Mouse (Mus musculus) midbrain, embryonic 12.5 days (tissue): Measurements from ENCODE around the gene Fam189a1. TPM values are rescaled to one million over a fixed set of nuclear protein-coding genes. Genes with fewer than 3 reads are reported as not detected.

Experiments
- ATAC-seq: fragments of 200-750 bp; cut with Nextera tagmentation; 2 replicates; pipeline ENCODE4 v1.8.0; 2017; ENCODE audit warnings: low read depth, moderate TSS enrichment, moderate library complexity; ENCODE audit not compliant: low FRiP score
- H3K27ac ChIP-seq: fragments of 300-500 bp; sonication (generic); replicated peaks from 2 replicates; pipeline ENCODE4 v1.5.1; 2016; ENCODE audit warnings: mild to moderate bottlenecking
- H3K27me3 ChIP-seq: fragments of 300-500 bp; sonication (generic); 2 replicates; pipeline ENCODE4 v1.6.1; 2016; ENCODE audit warnings: mild to moderate bottlenecking
- H3K36me3 ChIP-seq: fragments of 300-500 bp; sonication (generic); 2 replicates; pipeline ENCODE4 v1.6.1; 2016
- H3K4me1 ChIP-seq: fragments of 300-500 bp; sonication (generic); 2 replicates; pipeline ENCODE4 v1.6.1; 2016
- H3K4me2 ChIP-seq: fragments of 300-500 bp; sonication (generic); replicated peaks from 2 replicates; pipeline ENCODE4 v1.6.1; 2016; ENCODE audit warnings: mild to moderate bottlenecking, moderate library complexity
- H3K4me3 ChIP-seq: fragments of 300-500 bp; sonication (generic); 2 replicates; pipeline ENCODE4 v1.5.1; 2016; ENCODE audit warnings: mild to moderate bottlenecking
- H3K9ac ChIP-seq: fragments of 300-500 bp; sonication (generic); replicated peaks from 2 replicates; pipeline ENCODE4 v1.6.1; 2016; ENCODE audit warnings: mild to moderate bottlenecking, moderate library complexity
- H3K9me3 ChIP-seq: fragments of 300-500 bp; sonication (generic); 2 replicates; pipeline ENCODE4 v1.6.1; 2016; ENCODE audit warnings: mild to moderate bottlenecking
- WGBS: fragments of 180-500 bp; shearing (Covaris S2); methylation state at CpG from one replicate; pipeline ENCODE4 v1.1.7; 2016; 5-methylcytosine and 5-hydroxymethylcytosine counted together
- polyA plus RNA-seq: library from polyadenylated mRNA; unstranded; fragments of >200 nt; fragmentation: Nextera tagmentation; extraction: Ambion mirVana; gene quantifications from 2 replicates; pipeline ENCODE4 v1.2.1, GENCODE M21; 2016

The Fam189a1 gene
- polyA plus RNA-seq, 1 experiment from 2014 or later = 4.4 TPM

DNA sequence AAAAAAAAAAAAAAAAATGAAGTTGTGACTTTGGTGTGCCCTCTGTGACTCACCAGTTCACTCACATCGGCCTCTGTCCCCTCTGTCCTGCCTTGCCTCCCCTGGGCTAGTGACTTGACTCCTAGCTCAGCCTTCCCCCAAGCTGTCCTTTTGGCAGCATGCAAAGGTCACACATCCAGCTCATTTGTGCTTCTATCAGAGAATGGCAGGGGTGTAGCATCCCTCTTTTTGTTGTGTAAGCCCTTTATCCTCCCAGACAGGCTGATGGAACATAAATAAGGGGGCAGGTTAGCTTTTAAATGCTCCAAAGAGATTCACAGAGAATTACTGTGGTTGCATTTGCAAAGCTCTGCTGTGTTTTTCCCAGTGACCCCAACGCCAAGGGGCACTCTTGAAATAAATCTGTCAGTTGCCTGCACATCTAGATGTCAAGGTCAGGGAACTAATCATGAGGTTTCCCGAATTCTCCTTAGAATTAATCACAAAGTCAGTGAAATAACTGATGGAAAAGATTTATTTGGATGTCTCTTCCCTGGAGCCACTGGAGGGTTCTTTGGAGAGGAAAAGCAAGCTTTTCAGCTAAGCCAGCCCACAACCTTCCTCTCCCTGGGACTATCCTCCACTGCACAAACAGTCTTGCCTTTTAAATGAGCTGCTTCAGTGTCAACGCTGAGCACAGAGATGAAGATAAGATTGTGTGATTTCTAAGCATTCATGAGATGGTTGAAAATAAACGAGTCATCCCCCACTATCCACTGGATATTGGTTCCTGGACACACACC, 326.0 kb downstream of the Fam189a1 start:
- Histone ChIP-seq H3K36me3 (no peaks in the 10 kb centered on the region), H3K4me2 (no peak overlapping the region), H3K27me3 (no peaks in the 10 kb centered on the region), H3K4me1 (no peaks in the 10 kb centered on the region), H3K27ac (no peak overlapping the region), H3K4me3 (no peak overlapping the region), H3K9me3 (no peaks in the 10 kb centered on the region), H3K9ac (no peak overlapping the region)
- WGBS = 41% methylated on average over 5 of the region's 5 CpGs
- ATAC-seq = no peak

DNA sequence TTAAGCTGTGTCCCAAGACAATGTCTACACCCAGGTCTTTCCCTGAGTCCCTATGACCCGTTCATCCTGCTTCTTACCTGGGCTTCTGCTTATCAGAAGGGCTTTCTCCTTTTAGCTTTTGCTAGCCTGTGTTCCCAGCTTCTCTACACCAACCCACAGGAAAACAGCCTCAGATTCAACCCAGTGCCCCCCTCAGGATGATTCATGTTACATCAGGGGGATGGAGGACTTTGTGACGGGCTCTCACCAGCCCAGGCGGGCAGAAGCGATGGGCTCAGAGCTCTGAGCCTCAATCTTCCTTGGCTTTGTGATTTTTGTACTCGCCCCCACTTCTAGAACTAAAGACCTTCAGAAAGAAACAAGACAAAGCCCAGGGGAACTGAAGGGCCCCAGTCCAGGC, 335.3 kb downstream of the Fam189a1 start:
- H3K4me1 ChIP-seq = no peaks in the 10 kb centered on the region
- H3K4me2 ChIP-seq = no peak overlapping the region
- 83% methylated on average over 5 of the region's 5 CpGs for WGBS
- H3K9me3 ChIP-seq = no peaks in the 10 kb centered on the region
- H3K9ac ChIP-seq = no peak overlapping the region
- H3K27ac ChIP-seq = no peak overlapping the region
- no peak overlapping the region for H3K4me3 ChIP-seq
- H3K36me3 ChIP-seq = no peaks in the 10 kb centered on the region
- no peak for ATAC-seq
- H3K27me3 ChIP-seq = no peaks in the 10 kb centered on the region

DNA sequence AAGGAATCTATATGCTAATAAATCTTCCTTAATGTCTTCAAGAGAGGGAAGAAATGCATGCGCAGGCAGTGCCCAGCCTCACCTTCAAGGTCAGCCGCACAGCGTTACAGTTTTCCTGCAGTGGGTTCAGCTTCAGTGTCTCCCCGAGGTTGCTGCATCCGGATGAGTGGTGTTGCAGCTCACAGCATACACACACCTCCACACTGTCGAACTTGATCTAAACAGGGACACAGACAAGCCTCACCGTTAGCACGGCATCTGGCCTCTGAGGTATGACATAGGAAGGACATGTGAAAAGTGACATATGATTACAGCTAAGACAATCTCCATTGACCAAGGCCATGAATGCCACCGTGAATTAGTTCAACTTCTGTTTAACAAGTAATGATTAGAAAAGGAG, 336.7 kb downstream of the Fam189a1 start:
- no peak overlapping the region for H3K4me3 ChIP-seq
- no peaks in the 10 kb centered on the region for H3K27me3 ChIP-seq
- ATAC-seq = no peak
- WGBS = 84% methylated on average over 9 of the region's 9 CpGs
- H3K4me2 ChIP-seq = no peak overlapping the region
- no peaks in the 10 kb centered on the region for H3K9me3 ChIP-seq
- no peak overlapping the region for H3K9ac ChIP-seq
- H3K36me3 ChIP-seq = no peaks in the 10 kb centered on the region
- H3K4me1 ChIP-seq = no peaks in the 10 kb centered on the region
- no peak overlapping the region for H3K27ac ChIP-seq

DNA sequence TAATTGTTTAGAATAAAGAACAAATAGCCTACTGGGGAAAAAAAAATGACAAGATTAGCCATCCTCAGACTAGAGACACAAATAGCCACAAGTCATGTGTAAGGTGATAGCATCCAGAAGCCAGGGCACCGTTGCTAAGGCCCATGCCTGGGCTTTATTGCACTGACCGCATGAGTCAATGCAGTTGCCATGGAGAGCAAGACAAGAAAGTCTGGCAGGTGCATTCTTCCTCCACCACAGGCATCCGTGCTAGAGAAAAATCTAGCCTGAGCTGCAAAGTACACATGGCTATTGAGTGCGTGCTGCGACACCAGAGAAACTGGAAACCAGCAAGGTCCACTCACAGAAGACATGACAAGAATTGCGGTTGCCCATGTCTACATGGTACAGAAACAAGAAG, 347.5 kb downstream of the Fam189a1 start:
- no peak overlapping the region for H3K4me2 ChIP-seq
- ATAC-seq = 0 out of 2 replicates have a peak, but pooled peaks have one; percentile 41
- no peaks in the 10 kb centered on the region for H3K27me3 ChIP-seq
- no peaks in the 10 kb centered on the region for H3K9me3 ChIP-seq
- no peak overlapping the region for H3K27ac ChIP-seq
- 26% methylated on average over 6 of the region's 6 CpGs for WGBS
- H3K4me3 ChIP-seq = no peak overlapping the region
- H3K4me1 ChIP-seq = peaks cover 3% of the 10 kb centered on the region
- no peak overlapping the region for H3K9ac ChIP-seq
- no peaks in the 10 kb centered on the region for H3K36me3 ChIP-seq

DNA sequence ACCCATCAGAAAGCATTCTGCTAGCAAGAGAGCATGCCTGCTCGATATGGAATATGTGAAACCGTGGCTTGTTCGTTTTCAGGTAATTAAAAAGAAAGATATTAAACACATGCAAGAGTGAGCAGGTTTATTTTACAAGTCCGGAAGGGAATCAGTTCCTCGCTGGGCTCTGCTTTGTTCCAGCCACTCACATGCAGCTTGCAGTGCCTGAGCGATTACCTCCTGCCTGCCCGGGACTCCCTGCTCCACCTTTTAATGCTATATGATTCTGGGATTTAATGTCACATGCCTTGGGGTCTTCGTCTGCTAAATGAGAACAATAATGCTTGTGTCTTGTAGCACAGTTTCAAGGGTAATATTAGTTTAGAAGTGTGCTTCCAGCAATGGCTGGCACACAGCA, 351.3 kb downstream of the Fam189a1 start:
- Histone ChIP-seq H3K9ac (no peak overlapping the region), H3K4me1 (peaks cover 11% of the 10 kb centered on the region), H3K9me3 (no peaks in the 10 kb centered on the region), H3K27me3 (no peaks in the 10 kb centered on the region), H3K27ac (no peak overlapping the region), H3K4me2 (no peak overlapping the region), H3K36me3 (no peaks in the 10 kb centered on the region), H3K4me3 (no peak overlapping the region)
- WGBS = 74% methylated on average over 8 of the region's 8 CpGs
- no peak for ATAC-seq

DNA sequence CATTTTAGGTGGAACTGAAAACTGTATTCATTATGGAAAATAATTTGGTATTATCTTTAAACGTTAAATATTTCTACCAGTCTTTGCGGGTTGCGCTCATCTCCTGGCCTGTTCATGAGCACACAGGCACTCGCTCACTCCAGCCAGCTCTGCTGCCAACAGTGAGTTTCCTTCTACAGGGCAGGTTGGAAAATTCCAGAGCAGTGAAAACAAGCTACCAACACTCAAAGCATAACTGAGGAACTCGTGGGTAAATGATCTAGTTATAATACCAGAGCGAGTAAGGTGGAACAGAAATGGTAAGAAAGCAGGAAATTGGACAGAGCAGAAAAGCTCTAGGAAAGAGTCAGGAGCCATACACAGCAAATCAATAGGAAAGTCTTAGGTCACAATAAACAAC, 360.8 kb downstream of the Fam189a1 start:
- ATAC-seq = no peak
- Histone ChIP-seq H3K27ac (no peak overlapping the region), H3K27me3 (no peaks in the 10 kb centered on the region), H3K9me3 (no peaks in the 10 kb centered on the region), H3K4me3 (no peak overlapping the region), H3K4me2 (no peak overlapping the region), H3K36me3 (no peaks in the 10 kb centered on the region), H3K9ac (no peak overlapping the region), H3K4me1 (no peaks in the 10 kb centered on the region)
- 81% methylated on average over 6 of the region's 6 CpGs for WGBS

DNA sequence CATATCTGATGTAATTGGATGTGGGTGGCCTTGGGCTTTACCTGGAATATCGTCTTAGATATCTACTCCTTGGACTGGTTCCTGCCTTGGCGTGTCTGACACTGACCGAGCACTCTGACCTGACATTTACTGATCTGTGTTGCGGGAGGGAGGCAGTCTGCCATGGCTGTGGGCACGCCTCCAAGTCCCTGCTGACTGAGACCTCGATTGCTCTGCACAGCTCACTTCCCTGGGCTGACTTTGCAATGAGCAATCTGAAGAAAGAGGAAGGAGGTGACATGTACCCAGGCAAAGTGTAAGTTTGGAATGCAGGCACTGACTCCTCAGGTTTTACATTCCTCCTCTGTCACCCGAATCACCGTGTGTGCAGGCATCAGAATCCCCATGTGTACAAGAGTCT, 364.3 kb downstream of the Fam189a1 start:
- no peak for ATAC-seq
- Histone ChIP-seq H3K27me3 (no peaks in the 10 kb centered on the region), H3K27ac (no peak overlapping the region), H3K9me3 (no peaks in the 10 kb centered on the region), H3K4me1 (no peaks in the 10 kb centered on the region), H3K9ac (no peak overlapping the region), H3K4me2 (no peak overlapping the region), H3K36me3 (no peaks in the 10 kb centered on the region), H3K4me3 (no peak overlapping the region)
- 71% methylated on average over 8 of the region's 8 CpGs for WGBS

DNA sequence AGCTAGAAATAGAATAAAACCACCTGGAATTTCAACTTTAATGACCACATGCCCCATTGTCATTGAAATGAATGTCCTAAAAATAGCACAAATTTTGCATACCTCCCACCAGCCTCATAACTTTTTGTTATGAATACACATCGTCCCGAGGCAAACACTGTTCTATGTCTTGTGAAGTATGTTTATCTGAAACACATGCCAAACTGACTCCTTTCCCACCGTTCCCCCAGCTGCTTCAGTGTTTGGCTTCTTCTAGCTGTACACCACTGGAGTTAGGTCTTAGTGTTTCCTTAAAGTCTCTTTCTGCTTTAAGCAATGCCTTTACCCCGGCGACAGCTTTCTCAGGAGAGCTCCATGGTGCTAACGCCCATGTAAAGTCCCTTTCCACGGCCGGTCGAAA, 365.2 kb downstream of the Fam189a1 start:
- 79% methylated on average over 9 of the region's 9 CpGs for WGBS
- Histone ChIP-seq H3K27ac (no peak overlapping the region), H3K4me1 (no peaks in the 10 kb centered on the region), H3K27me3 (no peaks in the 10 kb centered on the region), H3K4me3 (no peak overlapping the region), H3K9me3 (no peaks in the 10 kb centered on the region), H3K36me3 (no peaks in the 10 kb centered on the region), H3K4me2 (no peak overlapping the region), H3K9ac (no peak overlapping the region)
- no peak for ATAC-seq

DNA sequence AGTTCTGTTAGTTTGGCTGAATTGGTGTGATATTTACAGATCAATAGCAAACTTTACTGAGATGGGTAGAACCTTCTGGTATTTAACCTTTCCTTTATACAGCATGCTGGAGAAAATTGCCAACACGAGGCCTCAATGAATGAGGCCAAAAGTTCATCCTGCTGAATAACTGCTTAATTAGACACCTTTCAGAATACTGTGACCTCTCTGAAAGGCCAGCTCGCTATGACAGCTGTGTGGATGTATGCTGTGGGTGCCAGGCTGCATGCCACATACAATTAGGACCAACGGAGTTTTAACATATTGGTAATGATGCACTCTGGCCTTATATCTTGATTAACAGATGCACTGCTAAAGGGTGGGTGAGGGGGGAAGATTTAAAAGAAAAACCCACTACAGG, 371.3 kb downstream of the Fam189a1 start:
- WGBS = 53% methylated on average over 3 of the region's 3 CpGs
- H3K4me1 ChIP-seq = peaks cover 3% of the 10 kb centered on the region; the same call in 1 of the 2 replicates
- H3K9ac ChIP-seq = no peak overlapping the region
- H3K27ac ChIP-seq = no peak overlapping the region
- no peaks in the 10 kb centered on the region for H3K27me3 ChIP-seq
- no peak overlapping the region for H3K4me2 ChIP-seq
- no peaks in the 10 kb centered on the region for H3K36me3 ChIP-seq
- ATAC-seq = no peak
- no peak overlapping the region for H3K4me3 ChIP-seq
- H3K9me3 ChIP-seq = no peaks in the 10 kb centered on the region

DNA sequence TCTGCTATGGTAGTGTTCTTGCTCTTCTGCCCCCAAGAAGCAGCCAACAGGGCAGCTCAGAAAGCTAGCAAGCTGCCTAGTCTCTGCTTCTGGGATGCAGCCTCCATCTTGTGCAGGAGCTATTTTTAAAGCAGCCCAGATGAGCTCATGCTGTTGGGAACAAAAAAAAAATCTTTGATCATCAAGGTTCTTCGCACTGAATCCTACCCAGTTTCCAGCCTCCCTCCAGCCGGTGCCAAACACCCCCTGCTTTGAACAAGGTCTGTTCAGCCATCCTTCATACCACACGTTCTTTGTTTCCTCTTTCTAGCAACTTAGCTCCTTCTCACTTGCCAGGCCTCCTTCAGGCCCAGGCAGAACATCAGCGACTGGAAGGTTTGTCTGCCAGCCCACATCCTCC, 376.9 kb downstream of the Fam189a1 start:
- no peaks in the 10 kb centered on the region for H3K9me3 ChIP-seq
- H3K4me2 ChIP-seq = no peak overlapping the region
- no peaks in the 10 kb centered on the region for H3K36me3 ChIP-seq
- no peak overlapping the region for H3K27ac ChIP-seq
- 82% methylated on average over 4 of the region's 4 CpGs for WGBS
- peaks cover 3% of the 10 kb centered on the region for H3K4me1 ChIP-seq
- H3K4me3 ChIP-seq = no peak overlapping the region
- ATAC-seq = no peak
- H3K27me3 ChIP-seq = no peaks in the 10 kb centered on the region
- H3K9ac ChIP-seq = no peak overlapping the region

DNA sequence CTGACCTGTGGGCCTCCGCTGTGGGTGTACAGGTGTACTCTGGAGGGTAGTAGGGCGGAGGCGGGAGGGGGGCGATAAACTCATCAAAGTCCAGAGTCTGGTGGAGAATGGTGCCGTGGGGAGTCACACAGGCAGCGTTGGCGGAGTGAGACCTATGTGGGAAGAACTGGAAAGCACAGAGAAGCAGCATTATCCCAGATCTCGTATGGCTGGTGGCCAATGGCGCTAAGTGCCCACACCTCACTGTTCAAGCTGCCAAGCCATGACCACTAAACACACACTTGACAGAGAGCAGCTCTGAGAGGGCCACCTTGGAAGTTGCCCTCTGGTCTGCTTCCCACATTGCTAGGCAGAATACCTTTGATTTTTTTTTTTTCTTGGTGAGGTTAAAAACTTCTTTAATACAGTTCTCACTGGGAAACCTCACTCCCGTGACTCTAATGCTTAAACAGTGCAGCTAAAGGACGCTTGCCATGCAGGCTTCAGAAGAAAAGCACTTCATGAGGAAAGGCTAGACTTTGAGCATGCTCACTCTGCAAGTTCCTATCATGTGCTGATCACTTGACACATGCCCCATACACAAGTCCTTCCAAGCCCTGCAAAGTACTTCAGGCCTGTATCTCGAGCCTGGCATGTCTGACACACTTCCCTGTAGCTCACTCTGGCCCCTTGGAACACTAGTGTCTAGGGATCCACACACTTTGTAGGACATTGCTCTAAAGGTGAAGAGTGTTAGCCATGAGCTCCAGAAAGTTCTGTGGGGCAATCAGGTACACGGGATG, 379.5 kb downstream of the Fam189a1 start:
- no peak overlapping the region for H3K9ac ChIP-seq
- no peak overlapping the region for H3K4me2 ChIP-seq
- H3K4me3 ChIP-seq = no peak overlapping the region
- no peaks in the 10 kb centered on the region for H3K36me3 ChIP-seq
- H3K9me3 ChIP-seq = no peaks in the 10 kb centered on the region
- ATAC-seq = no peak
- 92% methylated on average over 13 of the region's 13 CpGs for WGBS
- no peaks in the 10 kb centered on the region for H3K27me3 ChIP-seq
- peaks cover 3% of the 10 kb centered on the region for H3K4me1 ChIP-seq
- no peak overlapping the region for H3K27ac ChIP-seq

DNA sequence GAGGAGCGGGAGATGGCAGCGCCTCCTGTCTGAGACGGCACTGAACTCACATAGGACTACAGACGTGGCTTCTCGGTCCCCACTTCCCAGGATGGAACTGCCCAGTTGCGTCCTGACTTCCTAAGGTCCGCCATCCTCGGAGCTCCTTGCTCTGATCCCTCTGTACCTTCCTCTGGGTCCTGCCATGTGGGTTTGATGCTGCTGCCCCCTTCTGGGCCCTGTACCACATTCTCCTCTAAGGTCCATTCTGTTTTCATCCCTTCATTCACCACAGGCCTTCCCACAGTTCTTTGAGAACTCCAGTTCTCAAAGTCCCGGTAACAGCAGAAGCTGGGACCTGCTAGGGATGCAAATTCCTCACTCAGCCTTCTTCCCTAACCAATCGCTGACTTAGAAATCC, 382.9 kb downstream of the Fam189a1 start:
- ATAC-seq = no peak
- 43% methylated on average over 10 of the region's 10 CpGs for WGBS
- no peaks in the 10 kb centered on the region for H3K27me3 ChIP-seq
- H3K27ac ChIP-seq = no peak overlapping the region
- H3K36me3 ChIP-seq = no peaks in the 10 kb centered on the region
- no peak overlapping the region for H3K9ac ChIP-seq
- H3K9me3 ChIP-seq = no peaks in the 10 kb centered on the region
- no peak overlapping the region for H3K4me3 ChIP-seq
- H3K4me1 ChIP-seq = no peaks in the 10 kb centered on the region; the same call in 1 of the 2 replicates
- H3K4me2 ChIP-seq = no peak overlapping the region
